Mouse (Mus musculus) limb, embryonic 14.5 days (tissue): ENCODE measurements around the gene Ptger2. TPM values are rescaled to one million over a fixed set of nuclear protein-coding genes. Genes with fewer than 3 reads are reported as not detected.
A peak's percentile ranks its signal among the peaks of the same experiment; 100 is the strongest.

Source experiments
- ATAC-seq: fragments of 200-750 bp; cut with Nextera tagmentation; 2 replicates; pipeline ENCODE4 v1.8.0; 2017; ENCODE audit warnings: low read depth, moderate number of reproducible peaks, moderate TSS enrichment; ENCODE audit not compliant: low FRiP score
- DNase-seq: peaks from one replicate; pipeline ENCODE4 v3.0.0-alpha.2; 2015; ENCODE audit warnings: low spot score
- H3K27ac ChIP-seq: fragments of 300-500 bp; sonication (generic); replicated peaks from 2 replicates; pipeline ENCODE4 v1.5.1; 2014; ENCODE audit warnings: low read depth, mild to moderate bottlenecking, low read length, moderate library complexity, mixed read lengths
- H3K27me3 ChIP-seq: fragments of 300-500 bp; sonication (generic); 2 replicates; pipeline ENCODE4 v1.6.1; 2014; ENCODE audit warnings: low read length, mixed read lengths; ENCODE audit not compliant: control insufficient read depth, insufficient read depth
- H3K36me3 ChIP-seq: fragments of 300-500 bp; sonication (generic); 2 replicates; pipeline ENCODE4 v1.6.1; 2014; ENCODE audit warnings: mild to moderate bottlenecking, low read length, moderate library complexity, mixed read lengths; ENCODE audit not compliant: control insufficient read depth, insufficient read depth
- H3K4me1 ChIP-seq: fragments of 300-500 bp; sonication (generic); 2 replicates; pipeline ENCODE4 v1.6.1; 2014; ENCODE audit warnings: antibody characterized with exemption, low read length, mixed read lengths; ENCODE audit not compliant: control insufficient read depth, insufficient read depth
- H3K4me2 ChIP-seq: fragments of 300-500 bp; sonication (generic); replicated peaks from 2 replicates; pipeline ENCODE4 v1.6.1; 2014; ENCODE audit warnings: low read depth, mild to moderate bottlenecking, low read length, moderate library complexity; ENCODE audit not compliant: severe bottlenecking
- H3K4me3 ChIP-seq: fragments of 300-500 bp; sonication (generic); replicated peaks from 2 replicates; pipeline ENCODE4 v1.5.1; 2014; ENCODE audit warnings: low read length
- H3K9ac ChIP-seq: fragments of 300-500 bp; sonication (generic); 2 replicates; pipeline ENCODE4 v1.6.1; 2014; ENCODE audit warnings: mild to moderate bottlenecking, low read depth, low read length, moderate library complexity; ENCODE audit not compliant: severe bottlenecking
- H3K9me3 ChIP-seq: fragments of 300-500 bp; sonication (generic); 2 replicates; pipeline ENCODE4 v1.6.1; 2016; ENCODE audit warnings: low read length; ENCODE audit not compliant: control insufficient read depth
- POLR2A ChIP-seq: fragments of 200-500 bp; IDR thresholded peaks from 2 replicates; pipeline ENCODE4 v1.8.0; 2012; ENCODE audit warnings: inconsistent platforms, mild to moderate bottlenecking, moderate library complexity, borderline replicate concordance; ENCODE audit not compliant: insufficient read depth, insufficient read length; ENCODE audit errors: extremely low read depth
- WGBS: fragments of 180-500 bp; shearing (Covaris S2); extraction: QIAGEN DNeasy Blood & Tissue Kit; methylation state at CpG from one replicate; pipeline ENCODE4 v1.1.7; 2014; 5-methylcytosine and 5-hydroxymethylcytosine counted together
- polyA plus RNA-seq, 2 experiments: library from polyadenylated mRNA; depleted of rRNA in 1 of 2; stranded (reverse) in 1 of 2; unstranded in 1 of 2; fragments of >200 nt; fragmentation: Nextera tagmentation in 1 of 2; extraction: Ambion mirVana in 1 of 2; gene quantifications; 2 replicates each; pipeline versions ENCODE4 v1.2.1 to v1.2.3; 2012 to 2014

Gene Ptger2
- polyA plus RNA-seq, 2 experiments: 0.50 to 0.54 TPM

DNA sequence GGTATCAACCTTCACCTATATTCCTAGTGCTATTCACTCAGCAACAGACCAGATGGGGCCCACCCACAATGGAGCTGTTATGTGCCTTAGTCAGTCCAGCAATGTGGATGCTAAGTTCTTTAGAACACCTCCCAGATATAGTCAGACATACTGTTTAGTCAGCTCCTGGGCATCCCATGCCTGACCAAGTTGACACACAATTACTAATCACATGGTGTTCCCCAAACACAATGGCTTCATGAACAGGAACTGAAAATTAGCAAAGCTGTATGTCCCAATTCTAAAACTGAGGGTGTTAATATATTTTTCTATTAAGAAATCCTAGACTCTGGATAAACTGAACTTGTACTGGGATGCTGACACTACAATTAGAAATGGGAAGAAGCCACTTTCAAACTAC lies 1.7 kb upstream of the Ptger2 start:
- no peak for ATAC-seq

DNA sequence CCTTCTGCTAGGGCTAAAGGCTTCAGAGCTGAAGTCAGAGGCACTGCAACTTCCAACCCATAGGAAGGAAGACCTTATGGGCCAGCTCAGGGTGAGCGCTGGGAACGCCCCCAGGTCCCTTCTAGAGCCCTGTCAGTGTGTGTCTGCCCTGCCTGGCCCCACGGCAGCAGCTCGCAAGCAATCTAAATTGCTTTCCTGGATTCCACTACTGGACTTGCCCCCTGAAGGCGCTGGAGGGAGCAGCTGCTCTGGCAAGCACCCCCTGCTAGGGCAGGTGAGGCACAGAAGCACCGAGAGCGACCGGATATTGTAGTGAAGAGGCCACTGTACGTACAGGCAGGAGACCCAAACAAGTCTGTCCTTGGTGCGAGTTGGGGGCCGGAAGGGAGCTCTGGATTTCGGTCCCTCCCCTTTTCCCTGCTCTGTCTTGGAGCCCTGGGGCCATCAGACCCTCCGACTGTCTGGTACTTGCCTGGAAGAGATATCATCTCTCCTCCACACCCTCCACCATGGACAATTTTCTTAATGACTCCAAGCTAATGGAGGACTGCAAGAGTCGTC lies 541 bp downstream of the Ptger2 start:
- no peak for TF ChIP-seq POLR2A
- peaks cover 12% of the 10 kb centered on the region for H3K27me3 ChIP-seq
- no peaks in the 10 kb centered on the region for H3K4me1 ChIP-seq
- peak overlapping the region; percentile 34 for H3K9ac ChIP-seq
- ATAC-seq: peak; percentile 51; the same call in 1 of the 2 replicates
- peak overlapping the region; percentile 44 for H3K4me3 ChIP-seq
- peak overlapping the region; percentile 86 for H3K4me2 ChIP-seq
- WGBS: 2% methylated on average over 14 of the region's 14 CpGs
- no peak overlapping the region for H3K27ac ChIP-seq
- H3K9me3 ChIP-seq: no peaks in the 10 kb centered on the region
- DNase-seq: no peak
- no peaks in the 10 kb centered on the region for H3K36me3 ChIP-seq

More for the DNA sequence above, 1.7 kb upstream of the Ptger2 start:
- Histone ChIP-seq H3K9me3 (no peaks in the 10 kb centered on the region), H3K27me3 (peaks cover 12% of the 10 kb centered on the region), H3K4me1 (no peaks in the 10 kb centered on the region), H3K27ac (no peak overlapping the region), H3K36me3 (no peaks in the 10 kb centered on the region), H3K4me2 (no peak overlapping the region), H3K9ac (no peak overlapping the region), H3K4me3 (no peak overlapping the region)
- no peak for DNase-seq
- no peak for TF ChIP-seq POLR2A

DNA sequence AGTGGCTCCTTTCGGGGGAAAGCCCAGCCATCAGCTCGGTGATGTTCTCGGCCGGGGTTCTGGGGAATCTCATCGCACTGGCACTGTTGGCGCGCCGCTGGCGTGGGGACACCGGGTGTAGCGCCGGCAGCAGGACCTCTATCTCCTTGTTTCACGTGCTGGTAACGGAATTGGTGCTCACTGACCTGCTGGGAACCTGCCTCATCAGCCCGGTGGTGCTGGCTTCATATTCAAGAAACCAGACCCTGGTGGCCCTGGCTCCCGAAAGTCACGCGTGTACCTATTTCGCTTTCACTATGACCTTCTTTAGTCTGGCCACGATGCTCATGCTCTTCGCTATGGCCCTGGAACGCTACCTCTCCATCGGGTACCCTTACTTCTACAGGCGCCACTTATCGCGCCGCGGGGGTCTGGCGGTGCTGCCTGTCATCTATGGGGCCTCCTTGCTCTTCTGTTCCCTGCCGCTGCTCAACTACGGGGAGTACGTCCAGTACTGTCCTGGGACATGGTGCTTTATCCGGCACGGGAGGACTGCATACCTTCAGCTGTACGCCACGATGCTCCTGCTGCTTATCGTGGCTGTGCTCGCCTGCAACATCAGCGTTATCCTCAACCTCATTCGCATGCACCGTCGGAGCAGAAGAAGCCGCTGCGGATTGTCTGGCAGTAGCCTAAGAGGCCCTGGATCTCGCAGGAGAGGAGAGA lies 1.2 kb downstream of the Ptger2 start:
- DNase-seq (no peak), ATAC-seq (peak; percentile 10; the same call in 1 of the 2 replicates)
- Histone ChIP-seq H3K9ac (peak overlapping the region; percentile 34), H3K4me2 (peak overlapping the region; percentile 86), H3K9me3 (no peaks in the 10 kb centered on the region), H3K36me3 (no peaks in the 10 kb centered on the region), H3K27ac (no peak overlapping the region), H3K27me3 (peaks cover 12% of the 10 kb centered on the region), H3K4me1 (no peaks in the 10 kb centered on the region), H3K4me3 (peak overlapping the region; percentile 44)
- 1% methylated on average over 44 of the region's 45 CpGs for WGBS
- TF ChIP-seq POLR2A: no peak

DNA sequence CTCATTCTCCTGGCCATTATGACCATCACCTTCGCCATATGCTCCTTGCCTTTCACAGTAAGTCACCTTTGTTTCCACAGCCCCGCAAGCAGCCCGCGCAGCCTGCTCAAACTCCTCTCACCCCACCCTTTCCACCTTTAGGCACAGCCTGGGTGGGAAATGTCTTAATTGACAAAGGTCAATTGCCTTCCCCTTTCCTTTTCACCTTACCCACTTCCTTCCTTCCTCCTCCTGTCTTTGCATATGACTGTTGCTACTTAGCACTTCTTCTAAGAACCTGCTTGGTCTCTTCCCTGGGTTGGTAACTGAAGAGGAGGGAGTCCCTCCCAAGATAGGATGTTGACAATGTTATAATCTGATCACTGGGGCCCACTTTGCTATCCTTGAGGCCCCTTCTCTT lies 1.8 kb downstream of the Ptger2 start:
- WGBS: 45% methylated on average over 4 of the region's 4 CpGs
- Histone ChIP-seq H3K9ac (peak overlapping the region; percentile 34; the same call in 1 of the 2 replicates), H3K4me1 (no peaks in the 10 kb centered on the region)

DNA sequence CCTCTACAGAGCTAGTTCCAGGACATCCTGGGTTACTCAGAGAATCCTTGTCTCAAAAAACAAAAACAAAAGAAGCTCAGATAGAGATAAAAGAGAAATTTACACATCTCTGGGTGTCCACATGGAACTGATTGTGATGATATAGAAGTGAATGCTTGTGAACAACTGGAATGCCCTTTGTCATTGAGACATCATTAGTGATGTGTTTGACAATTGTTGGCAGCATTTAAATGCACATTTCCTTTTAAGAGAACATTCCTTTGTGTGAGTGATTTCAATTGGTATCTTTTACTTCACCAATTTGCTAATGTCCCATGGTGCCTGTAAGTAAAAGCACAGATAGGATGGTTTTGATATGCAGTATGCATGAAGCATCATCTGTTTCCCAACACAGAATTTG lies 6.3 kb downstream of the Ptger2 start:
- no peak for ATAC-seq
- H3K9me3 ChIP-seq: no peaks in the 10 kb centered on the region
- no peaks in the 10 kb centered on the region for H3K36me3 ChIP-seq
- no peaks in the 10 kb centered on the region for H3K4me1 ChIP-seq
- no peak overlapping the region for H3K4me3 ChIP-seq
- H3K27ac ChIP-seq: no peak overlapping the region
- no peak overlapping the region for H3K4me2 ChIP-seq
- no peak for TF ChIP-seq POLR2A
- DNase-seq: no peak
- peaks cover 9% of the 10 kb centered on the region for H3K27me3 ChIP-seq
- no peak overlapping the region for H3K9ac ChIP-seq

More for the DNA sequence above, 1.8 kb downstream of the Ptger2 start:
- Histone ChIP-seq H3K27me3 (peaks cover 12% of the 10 kb centered on the region), H3K9me3 (no peaks in the 10 kb centered on the region), H3K36me3 (no peaks in the 10 kb centered on the region), H3K4me3 (peak overlapping the region; percentile 44), H3K4me2 (peak overlapping the region; percentile 86), H3K27ac (no peak overlapping the region)
- DNase-seq (no peak), ATAC-seq (no peak)
- TF ChIP-seq POLR2A: no peak
